Mouse (Mus musculus) testis, adult 2 months (tissue): ENCODE measurements around the gene Ace. TPM values are rescaled to one million over a fixed set of nuclear protein-coding genes. Genes with fewer than 3 reads are reported as not detected.

Source experiments
- H3K27ac ChIP-seq: fragments of 200-500 bp; 2 replicates; pipeline ENCODE4 v1.5.1; 2012; ENCODE audit warnings: low read depth, low read length; ENCODE audit not compliant: control insufficient read depth, insufficient read depth
- H3K27me3 ChIP-seq: fragments of 200-500 bp; 2 replicates; pipeline ENCODE4 v1.6.1; 2012; ENCODE audit warnings: mild to moderate bottlenecking, low read length, moderate library complexity; ENCODE audit not compliant: control insufficient read depth, insufficient read depth
- H3K36me3 ChIP-seq: fragments of 200-500 bp; 2 replicates; pipeline ENCODE4 v1.6.1; 2012; ENCODE audit warnings: mild to moderate bottlenecking, low read length; ENCODE audit not compliant: control insufficient read depth, insufficient read depth
- H3K4me1 ChIP-seq: fragments of 200-500 bp; 2 replicates; pipeline ENCODE4 v1.6.1; 2012; ENCODE audit warnings: low read length; ENCODE audit not compliant: control insufficient read depth, insufficient read depth
- H3K4me3 ChIP-seq: fragments of 200-500 bp; 2 replicates; pipeline ENCODE4 v1.5.1; 2012; ENCODE audit warnings: low read depth, mild to moderate bottlenecking, low read length, moderate library complexity, mixed read lengths; ENCODE audit not compliant: control insufficient read depth
- CTCF ChIP-seq: fragments of 200-500 bp; IDR thresholded peaks from 2 replicates; pipeline ENCODE4 v1.5.1; 2012; ENCODE audit warnings: low read depth, mild to moderate bottlenecking, inconsistent platforms, low read length, moderate library complexity; ENCODE audit not compliant: control insufficient read depth, insufficient read depth, insufficient replicate concordance
- POLR2A ChIP-seq: fragments of 200-500 bp; IDR thresholded peaks from 2 replicates; pipeline ENCODE4 v1.6.1; 2012; ENCODE audit warnings: low read depth, mild to moderate bottlenecking, inconsistent platforms, low read length, moderate library complexity; ENCODE audit not compliant: control insufficient read depth
- polyA plus RNA-seq: library from polyadenylated mRNA; depleted of rRNA; stranded (reverse); fragments of >200 nt; gene quantifications from 2 replicates; pipeline ENCODE4 v1.2.3, GENCODE M21; 2012

Gene Ace
- polyA plus RNA-seq, 1 experiment: 389 TPM

GRCm38 (mm10) chr11:105975050-105975449, 7.3 kb downstream of the Ace start:
- Histone ChIP-seq H3K36me3 (no peaks in the 10 kb centered on the region), H3K27me3 (no peaks in the 10 kb centered on the region), H3K4me1 (no peaks in the 10 kb centered on the region), H3K4me3 (peak overlapping the region; percentile 86), H3K27ac (peak overlapping the region; percentile 71)
- TF ChIP-seq POLR2A: peak; percentile 73; the same call in 1 of the 2 replicates
- TF ChIP-seq CTCF: no peak

GRCm38 (mm10) chr11:105975636-105976035, 7.9 kb downstream of the Ace start:
- no peaks in the 10 kb centered on the region for H3K27me3 ChIP-seq
- no peaks in the 10 kb centered on the region for H3K36me3 ChIP-seq
- H3K27ac ChIP-seq: peak overlapping the region; percentile 71; the same call in 1 of the 2 replicates
- TF ChIP-seq CTCF (no peak), POLR2A (no peak)
- peak overlapping the region; percentile 86 for H3K4me3 ChIP-seq
- no peaks in the 10 kb centered on the region for H3K4me1 ChIP-seq

- Histone ChIP-seq H3K36me3 (no peaks in the 10 kb centered on the region), H3K27ac (no peak overlapping the region), H3K4me1 (no peaks in the 10 kb centered on the region), H3K4me3 (no peak overlapping the region; the same call in 1 of the 2 replicates), H3K27me3 (no peaks in the 10 kb centered on the region)
- TF ChIP-seq CTCF (no peak), POLR2A (no peak)
These were observed 10.5 kb downstream of the Ace start for GRCm38 (mm10) chr11:105978232-105978631.

GRCm38 (mm10) chr11:105978634-105979033, 10.9 kb downstream of the Ace start:
- no peak overlapping the region for H3K27ac ChIP-seq
- H3K36me3 ChIP-seq: no peaks in the 10 kb centered on the region
- TF ChIP-seq POLR2A (no peak), CTCF (no peak)
- H3K4me1 ChIP-seq: no peaks in the 10 kb centered on the region
- H3K4me3 ChIP-seq: no peak overlapping the region
- H3K27me3 ChIP-seq: no peaks in the 10 kb centered on the region

GRCm38 (mm10) chr11:105984452-105984851, 16.7 kb downstream of the Ace start:
- no peaks in the 10 kb centered on the region for H3K36me3 ChIP-seq
- peaks cover 10% of the 10 kb centered on the region for H3K4me1 ChIP-seq
- H3K4me3 ChIP-seq: peak overlapping the region; percentile 67
- no peak overlapping the region for H3K27ac ChIP-seq
- H3K27me3 ChIP-seq: no peaks in the 10 kb centered on the region
- no peak for TF ChIP-seq CTCF
- no peak for TF ChIP-seq POLR2A

GRCm38 (mm10) chr11:105987446-105987845, 19.7 kb downstream of the Ace start:
- Histone ChIP-seq H3K4me1 (peaks cover 16% of the 10 kb centered on the region), H3K27me3 (no peaks in the 10 kb centered on the region), H3K27ac (no peak overlapping the region), H3K4me3 (peak overlapping the region; percentile 67), H3K36me3 (no peaks in the 10 kb centered on the region)
- TF ChIP-seq POLR2A: no peak
- TF ChIP-seq CTCF: no peak

GRCm38 (mm10) chr11:105989446-105989845, 21.7 kb downstream of the Ace start:
- TF ChIP-seq CTCF (no peak), POLR2A (no peak)
- Histone ChIP-seq H3K27me3 (no peaks in the 10 kb centered on the region), H3K4me3 (peak overlapping the region; percentile 2), H3K27ac (no peak overlapping the region), H3K36me3 (no peaks in the 10 kb centered on the region), H3K4me1 (peaks cover 16% of the 10 kb centered on the region)

- Histone ChIP-seq H3K4me1 (peaks cover 16% of the 10 kb centered on the region), H3K27me3 (no peaks in the 10 kb centered on the region), H3K36me3 (no peaks in the 10 kb centered on the region), H3K27ac (no peak overlapping the region), H3K4me3 (no peak overlapping the region)
- TF ChIP-seq CTCF: no peak
These were observed 22.5 kb downstream of the Ace start for GRCm38 (mm10) chr11:105990231-105990630.
